Mouse (Mus musculus): ENCODE data around the gene Abca17. TPM values are rescaled to one million over a fixed set of nuclear protein-coding genes. Genes with fewer than 3 reads are reported as not detected.

Abca17 gene
- polyA plus RNA-seq, 1 experiment from 2014 or later: 0.24 TPM

GRCm38 (mm10) chr17:24244061-24244460, 106.8 kb downstream of the Abca17 start:
- ATAC-seq (ENCODE audit: insufficient read depth, low FRiP score, low TSS enrichment) (no peak), DNase-seq (ENCODE audit: low spot score) (no peak)
- Histone ChIP-seq H3K36me3 (ENCODE audit: control insufficient read depth, insufficient read depth, low read length) (peaks cover 45% of the 10 kb centered on the region), H3K9ac (ENCODE audit: low read length) (no peak overlapping the region), H3K9me3 (ENCODE audit: control insufficient read depth, low read length) (no peaks in the 10 kb centered on the region), H3K4me3 (ENCODE audit: low read depth, low read length) (no peak overlapping the region), H3K27ac (ENCODE audit: low read depth, low read length) (no peak overlapping the region), H3K4me1 (ENCODE audit: control insufficient read depth, insufficient read depth, low read length) (no peaks in the 10 kb centered on the region), H3K27me3 (ENCODE audit: control insufficient read depth, insufficient read depth, low read length) (no peaks in the 10 kb centered on the region), H3K4me2 (ENCODE audit: low read depth) (no peak overlapping the region)
- WGBS: 96% methylated on average over 8 of the region's 8 CpGs

DNA sequence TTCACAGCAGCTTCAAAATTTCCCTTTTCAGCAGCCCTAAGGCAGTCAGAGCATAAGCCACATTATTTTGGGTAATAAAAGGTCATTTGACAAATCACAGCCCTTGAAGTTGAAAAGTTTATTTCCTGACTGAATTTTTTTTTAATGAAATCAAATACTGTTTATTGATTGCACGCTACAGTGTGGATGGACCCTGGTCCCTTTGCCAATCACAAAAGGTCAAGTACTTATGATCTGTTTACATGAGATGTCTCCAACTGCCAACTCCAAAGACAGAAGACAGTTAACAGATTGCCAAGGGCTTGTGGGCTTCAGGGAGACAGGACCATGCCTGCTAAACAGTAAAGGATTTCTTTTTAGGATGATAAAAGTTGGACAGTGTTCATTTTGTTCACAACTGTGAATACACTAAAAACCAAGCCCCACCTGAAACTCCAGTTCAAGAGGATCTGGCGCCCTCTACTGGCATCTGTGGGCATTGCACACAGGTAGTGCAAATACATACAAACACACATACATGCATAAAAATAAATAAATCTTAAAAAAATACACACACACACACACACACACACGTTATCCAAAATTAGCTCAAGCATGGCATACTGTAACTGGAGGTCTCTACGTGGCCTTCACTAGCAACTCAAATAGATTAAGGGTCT, 107.4 kb downstream of the Abca17 start:
- Histone ChIP-seq H3K36me3 (ENCODE audit: control insufficient read depth, insufficient read depth, low read length) (peaks cover 41% of the 10 kb centered on the region), H3K9ac (ENCODE audit: low read length) (no peak overlapping the region), H3K27me3 (ENCODE audit: control insufficient read depth, insufficient read depth, low read length) (no peaks in the 10 kb centered on the region), H3K4me1 (ENCODE audit: control insufficient read depth, insufficient read depth, low read length) (no peaks in the 10 kb centered on the region), H3K4me3 (ENCODE audit: low read depth, low read length) (no peak overlapping the region), H3K4me2 (ENCODE audit: low read depth) (no peak overlapping the region), H3K9me3 (ENCODE audit: control insufficient read depth, low read length) (no peaks in the 10 kb centered on the region), H3K27ac (ENCODE audit: low read depth, low read length) (no peak overlapping the region)
- 84% methylated on average over 4 of the region's 4 CpGs for WGBS
- ATAC-seq (ENCODE audit: insufficient read depth, low FRiP score, low TSS enrichment): no peak
- DNase-seq (ENCODE audit: low spot score): peak; percentile 35

- no peaks in the 10 kb centered on the region for H3K27me3 ChIP-seq (ENCODE audit: control insufficient read depth, insufficient read depth, low read length)
- no peak overlapping the region for H3K4me3 ChIP-seq (ENCODE audit: low read depth, low read length)
- no peak overlapping the region for H3K9ac ChIP-seq (ENCODE audit: low read length)
- DNase-seq (ENCODE audit: low spot score) (no peak), ATAC-seq (ENCODE audit: insufficient read depth, low FRiP score, low TSS enrichment) (no peak)
- 95% methylated on average over 7 of the region's 7 CpGs for whole genome bisulfite sequencing
- no peaks in the 10 kb centered on the region for H3K4me1 ChIP-seq (ENCODE audit: control insufficient read depth, insufficient read depth, low read length)
- no peaks in the 10 kb centered on the region for H3K9me3 ChIP-seq (ENCODE audit: control insufficient read depth, low read length)
- H3K4me2 ChIP-seq (ENCODE audit: low read depth): no peak overlapping the region
- H3K27ac ChIP-seq (ENCODE audit: low read depth, low read length): no peak overlapping the region
- peaks cover 43% of the 10 kb centered on the region for H3K36me3 ChIP-seq (ENCODE audit: control insufficient read depth, insufficient read depth, low read length)
Observed at GRCm38 (mm10) chr17:24236921-24237320, 113.9 kb downstream of the Abca17 start.

DNA sequence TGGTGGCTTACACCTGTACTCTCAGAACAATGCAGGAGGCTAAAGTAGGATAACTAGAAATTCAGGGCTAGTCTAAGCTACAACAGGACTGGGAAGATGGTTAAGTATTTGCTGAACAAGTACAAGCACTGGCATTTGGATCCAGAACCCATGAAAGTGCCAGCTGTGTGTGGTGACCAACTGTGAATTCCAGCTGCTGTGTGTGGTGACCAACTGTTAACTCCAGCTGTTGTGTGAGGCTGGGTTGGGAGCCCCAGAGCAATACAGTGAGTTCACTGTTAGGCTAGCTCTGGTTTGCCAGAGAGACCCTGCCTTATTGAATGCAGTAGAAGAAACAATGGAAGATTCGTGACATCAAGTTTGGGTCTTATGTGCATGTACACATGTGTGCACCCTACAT, 114.4 kb downstream of the Abca17 start:
- Histone ChIP-seq H3K9ac (ENCODE audit: low read length) (no peak overlapping the region), H3K4me3 (ENCODE audit: low read depth, low read length) (no peak overlapping the region), H3K27me3 (ENCODE audit: control insufficient read depth, insufficient read depth, low read length) (no peaks in the 10 kb centered on the region), H3K27ac (ENCODE audit: low read depth, low read length) (no peak overlapping the region), H3K36me3 (ENCODE audit: control insufficient read depth, insufficient read depth, low read length) (peaks cover 43% of the 10 kb centered on the region), H3K9me3 (ENCODE audit: control insufficient read depth, low read length) (no peaks in the 10 kb centered on the region), H3K4me1 (ENCODE audit: control insufficient read depth, insufficient read depth, low read length) (no peaks in the 10 kb centered on the region), H3K4me2 (ENCODE audit: low read depth) (no peak overlapping the region)
- DNase-seq (ENCODE audit: low spot score) (no peak), ATAC-seq (ENCODE audit: insufficient read depth, low FRiP score, low TSS enrichment) (no peak)
- 98% methylated on average over 1 of the region's 1 CpGs for WGBS

- Histone ChIP-seq H3K4me1 (ENCODE audit: control insufficient read depth, insufficient read depth, low read length) (no peaks in the 10 kb centered on the region), H3K36me3 (ENCODE audit: control insufficient read depth, insufficient read depth, low read length) (peaks cover 44% of the 10 kb centered on the region), H3K27me3 (ENCODE audit: control insufficient read depth, insufficient read depth, low read length) (no peaks in the 10 kb centered on the region), H3K9ac (ENCODE audit: low read length) (no peak overlapping the region), H3K4me2 (ENCODE audit: low read depth) (no peak overlapping the region), H3K27ac (ENCODE audit: low read depth, low read length) (no peak overlapping the region), H3K4me3 (ENCODE audit: low read depth, low read length) (no peak overlapping the region), H3K9me3 (ENCODE audit: control insufficient read depth, low read length) (no peaks in the 10 kb centered on the region)
- 94% methylated on average over 7 of the region's 7 CpGs for WGBS
- no peak for DNase-seq (ENCODE audit: low spot score)
- ATAC-seq (ENCODE audit: insufficient read depth, low FRiP score, low TSS enrichment): no peak
Observed at GRCm38 (mm10) chr17:24227941-24228340, 122.9 kb downstream of the Abca17 start.

DNA sequence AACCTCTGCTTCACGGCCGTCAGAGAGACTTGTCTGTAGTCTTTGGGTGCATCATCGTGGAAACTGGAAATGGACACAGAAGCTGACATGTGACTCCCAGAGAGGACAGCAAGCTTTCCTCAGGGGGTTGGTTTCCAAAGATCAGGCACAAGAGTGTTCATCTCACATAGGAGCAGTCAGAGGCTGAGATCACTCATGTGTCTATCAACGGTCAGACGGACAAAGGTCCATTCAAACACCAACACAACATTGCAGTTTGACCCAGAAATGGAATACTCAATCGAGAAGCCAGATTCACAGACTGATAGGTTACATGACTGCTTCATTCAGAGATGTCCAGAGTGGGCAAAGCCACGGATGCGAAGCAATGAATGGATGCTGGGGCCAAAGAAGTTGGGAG, 124.1 kb downstream of the Abca17 start:
- no peak for DNase-seq (ENCODE audit: low spot score)
- WGBS: 95% methylated on average over 8 of the region's 8 CpGs
- Histone ChIP-seq H3K4me2 (ENCODE audit: low read depth) (no peak overlapping the region), H3K27ac (ENCODE audit: low read depth, low read length) (no peak overlapping the region), H3K9ac (ENCODE audit: low read length) (no peak overlapping the region), H3K9me3 (ENCODE audit: control insufficient read depth, low read length) (no peaks in the 10 kb centered on the region), H3K27me3 (ENCODE audit: control insufficient read depth, insufficient read depth, low read length) (no peaks in the 10 kb centered on the region), H3K4me3 (ENCODE audit: low read depth, low read length) (no peak overlapping the region), H3K4me1 (ENCODE audit: control insufficient read depth, insufficient read depth, low read length) (no peaks in the 10 kb centered on the region), H3K36me3 (ENCODE audit: control insufficient read depth, insufficient read depth, low read length) (peaks cover 42% of the 10 kb centered on the region)
- no peak for ATAC-seq (ENCODE audit: insufficient read depth, low FRiP score, low TSS enrichment)

- ATAC-seq (ENCODE audit: insufficient read depth, low FRiP score, low TSS enrichment) (no peak), DNase-seq (ENCODE audit: low spot score) (no peak)
- H3K9ac ChIP-seq (ENCODE audit: low read length): no peak overlapping the region
- H3K36me3 ChIP-seq (ENCODE audit: control insufficient read depth, insufficient read depth, low read length): peaks cover 38% of the 10 kb centered on the region
- H3K4me2 ChIP-seq (ENCODE audit: low read depth): no peak overlapping the region
- H3K4me3 ChIP-seq (ENCODE audit: low read depth, low read length): no peak overlapping the region
- no peaks in the 10 kb centered on the region for H3K9me3 ChIP-seq (ENCODE audit: control insufficient read depth, low read length)
- H3K27ac ChIP-seq (ENCODE audit: low read depth, low read length): no peak overlapping the region
- peaks cover 4% of the 10 kb centered on the region; the same call in 1 of the 2 replicates for H3K4me1 ChIP-seq (ENCODE audit: control insufficient read depth, insufficient read depth, low read length)
- WGBS: 93% methylated on average over 5 of the region's 5 CpGs
- H3K27me3 ChIP-seq (ENCODE audit: control insufficient read depth, insufficient read depth, low read length): no peaks in the 10 kb centered on the region
Observed at GRCm38 (mm10) chr17:24225851-24226250, 125.0 kb downstream of the Abca17 start.

DNA sequence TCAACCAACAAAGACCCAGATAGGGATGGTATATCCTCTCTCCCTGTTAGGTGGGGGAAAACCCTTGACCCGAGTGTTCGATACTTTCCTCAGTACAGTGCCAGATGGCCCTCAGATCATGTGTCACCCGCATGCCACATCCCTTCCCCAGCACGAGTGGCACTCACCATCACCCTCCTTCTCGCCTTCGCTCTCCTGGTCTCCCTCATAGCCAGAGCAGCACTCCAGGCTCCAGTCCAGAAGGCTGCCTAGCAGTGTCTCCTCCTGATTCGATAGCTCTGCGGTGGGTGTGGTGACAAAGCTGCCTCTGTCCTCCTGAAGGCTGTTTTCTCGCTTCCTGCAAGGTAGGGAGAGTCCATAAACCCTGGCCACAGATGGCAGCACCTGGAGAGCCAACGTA, 126.1 kb downstream of the Abca17 start:
- no peak for ATAC-seq (ENCODE audit: insufficient read depth, low FRiP score, low TSS enrichment)
- Histone ChIP-seq H3K4me2 (ENCODE audit: low read depth) (no peak overlapping the region), H3K9me3 (ENCODE audit: control insufficient read depth, low read length) (no peaks in the 10 kb centered on the region), H3K9ac (ENCODE audit: low read length) (no peak overlapping the region), H3K27ac (ENCODE audit: low read depth, low read length) (no peak overlapping the region), H3K4me1 (ENCODE audit: control insufficient read depth, insufficient read depth, low read length) (peaks cover 9% of the 10 kb centered on the region), H3K4me3 (ENCODE audit: low read depth, low read length) (no peak overlapping the region), H3K27me3 (ENCODE audit: control insufficient read depth, insufficient read depth, low read length) (no peaks in the 10 kb centered on the region), H3K36me3 (ENCODE audit: control insufficient read depth, insufficient read depth, low read length) (peaks cover 35% of the 10 kb centered on the region)
- WGBS: 90% methylated on average over 10 of the region's 10 CpGs
- no peak for DNase-seq (ENCODE audit: low spot score)

GRCm38 (mm10) chr17:24223513-24223912, 127.4 kb downstream of the Abca17 start:
- H3K9ac ChIP-seq (ENCODE audit: low read length): no peak overlapping the region
- peaks cover 13% of the 10 kb centered on the region for H3K4me1 ChIP-seq (ENCODE audit: control insufficient read depth, insufficient read depth, low read length)
- WGBS: 95% methylated on average over 5 of the region's 5 CpGs
- no peak overlapping the region for H3K4me3 ChIP-seq (ENCODE audit: low read depth, low read length)
- no peaks in the 10 kb centered on the region for H3K9me3 ChIP-seq (ENCODE audit: control insufficient read depth, low read length)
- H3K4me2 ChIP-seq (ENCODE audit: low read depth): no peak overlapping the region
- no peaks in the 10 kb centered on the region for H3K27me3 ChIP-seq (ENCODE audit: control insufficient read depth, insufficient read depth, low read length)
- H3K36me3 ChIP-seq (ENCODE audit: control insufficient read depth, insufficient read depth, low read length): peaks cover 31% of the 10 kb centered on the region
- H3K27ac ChIP-seq (ENCODE audit: low read depth, low read length): no peak overlapping the region
- DNase-seq (ENCODE audit: low spot score) (no peak), ATAC-seq (ENCODE audit: insufficient read depth, low FRiP score, low TSS enrichment) (no peak)

Data from neural tube, embryonic 11.5 days (tissue).